Mouse (Mus musculus): ENCODE measurements at regions not wholly inside any gene's neighbourhood (a gene's known extent, or its start where the extent isn't known, plus 50 kb on each side); places are given as distances from the start of the nearest gene placed in this dataset.
"Not testable (repeated sequence)": the region's sequence is repeated elsewhere in the genome, so short reads cannot be mapped to it uniquely, and the experiment has no call there.

- WGBS: 83% methylated on average over 7 of the region's 7 CpGs
- H3K27me3 ChIP-seq (replicated peaks; ENCODE audit: control insufficient read depth, insufficient read depth, low read length): no peaks in the 10 kb centered on the region
- ATAC-seq (replicated peaks; ENCODE audit: low FRiP score, low TSS enrichment, low read depth): no peak
- no peaks in the 10 kb centered on the region for H3K4me1 ChIP-seq (replicated peaks; ENCODE audit: control insufficient read depth, insufficient read depth, low read length)
- DNase-seq (ENCODE audit: low spot score): no peak
- no peak overlapping the region for H3K4me3 ChIP-seq (ENCODE audit: low read depth, low read length)
- no peak overlapping the region for H3K4me2 ChIP-seq (ENCODE audit: low read length)
- H3K9me3 ChIP-seq (ENCODE audit: control insufficient read depth, low read length): no peaks in the 10 kb centered on the region
- no peaks in the 10 kb centered on the region for H3K36me3 ChIP-seq (ENCODE audit: control insufficient read depth, insufficient read depth, low read length)
- no peak overlapping the region for H3K27ac ChIP-seq (ENCODE audit: low read depth)
- H3K9ac ChIP-seq (ENCODE audit: low read length): no peak overlapping the region
These were observed 157.4 kb downstream of the Prdm2 start for GRCm38 (mm10) chr4:143055371-143055770.

- no peaks in the 10 kb centered on the region for H3K36me3 ChIP-seq (ENCODE audit: control insufficient read depth, insufficient read depth, low read length)
- H3K4me2 ChIP-seq (ENCODE audit: low read length): no peak overlapping the region
- ATAC-seq (replicated peaks; ENCODE audit: low FRiP score, low TSS enrichment, low read depth) (no peak), DNase-seq (ENCODE audit: low spot score) (no peak)
- H3K27ac ChIP-seq (ENCODE audit: low read depth): no peak overlapping the region
- 83% methylated on average over 5 of the region's 5 CpGs for WGBS
- H3K27me3 ChIP-seq (replicated peaks; ENCODE audit: control insufficient read depth, insufficient read depth, low read length): no peaks in the 10 kb centered on the region
- H3K9ac ChIP-seq (ENCODE audit: low read length): no peak overlapping the region
- no peak overlapping the region for H3K4me3 ChIP-seq (ENCODE audit: low read depth, low read length)
- no peaks in the 10 kb centered on the region for H3K9me3 ChIP-seq (ENCODE audit: control insufficient read depth, low read length)
- no peaks in the 10 kb centered on the region for H3K4me1 ChIP-seq (replicated peaks; ENCODE audit: control insufficient read depth, insufficient read depth, low read length)
These were observed 159.8 kb downstream of the Prdm2 start for GRCm38 (mm10) chr4:143053029-143053428.

GRCm38 (mm10) chr4:143051205-143051604 is 161.6 kb downstream of the Prdm2 start:
- Histone ChIP-seq H3K9ac (ENCODE audit: low read length) (no peak overlapping the region), H3K36me3 (ENCODE audit: control insufficient read depth, insufficient read depth, low read length) (no peaks in the 10 kb centered on the region), H3K4me2 (ENCODE audit: low read length) (no peak overlapping the region), H3K27me3 (replicated peaks; ENCODE audit: control insufficient read depth, insufficient read depth, low read length) (no peaks in the 10 kb centered on the region), H3K9me3 (ENCODE audit: control insufficient read depth, low read length) (no peaks in the 10 kb centered on the region), H3K4me3 (ENCODE audit: low read depth, low read length) (no peak overlapping the region), H3K27ac (ENCODE audit: low read depth) (no peak overlapping the region), H3K4me1 (replicated peaks; ENCODE audit: control insufficient read depth, insufficient read depth, low read length) (no peaks in the 10 kb centered on the region)
- ATAC-seq (replicated peaks; ENCODE audit: low FRiP score, low TSS enrichment, low read depth) (no peak), DNase-seq (ENCODE audit: low spot score) (no peak)
- WGBS: 78% methylated on average over 1 of the region's 1 CpGs

- H3K27me3 ChIP-seq (replicated peaks; ENCODE audit: control insufficient read depth, insufficient read depth, low read length): no peaks in the 10 kb centered on the region
- no peak overlapping the region for H3K4me3 ChIP-seq (ENCODE audit: low read depth, low read length)
These were observed 167.6 kb downstream of the Prdm2 start for GRCm38 (mm10) chr4:143045245-143045644.

GRCm38 (mm10) chr4:143042806-143043205 is 170.0 kb downstream of the Prdm2 start:
- Histone ChIP-seq H3K27me3 (replicated peaks; ENCODE audit: control insufficient read depth, insufficient read depth, low read length) (no peaks in the 10 kb centered on the region), H3K4me1 (replicated peaks; ENCODE audit: control insufficient read depth, insufficient read depth, low read length) (no peaks in the 10 kb centered on the region), H3K4me2 (ENCODE audit: low read length) (no peak overlapping the region), H3K9me3 (ENCODE audit: control insufficient read depth, low read length) (no peaks in the 10 kb centered on the region), H3K36me3 (ENCODE audit: control insufficient read depth, insufficient read depth, low read length) (no peaks in the 10 kb centered on the region), H3K4me3 (ENCODE audit: low read depth, low read length) (no peak overlapping the region), H3K27ac (ENCODE audit: low read depth) (no peak overlapping the region), H3K9ac (ENCODE audit: low read length) (no peak overlapping the region)
- WGBS: 59% methylated on average over 6 of the region's 6 CpGs
- DNase-seq (ENCODE audit: low spot score): no peak
- no peak for ATAC-seq (replicated peaks; ENCODE audit: low FRiP score, low TSS enrichment, low read depth)

More at GRCm38 (mm10) chr4:143045245-143045644, 167.6 kb downstream of the Prdm2 start:
- no peak for ATAC-seq (replicated peaks; ENCODE audit: low FRiP score, low TSS enrichment, low read depth)
- H3K9me3 ChIP-seq (ENCODE audit: control insufficient read depth, low read length): no peaks in the 10 kb centered on the region
- DNase-seq (ENCODE audit: low spot score): no peak
- H3K9ac ChIP-seq (ENCODE audit: low read length): no peak overlapping the region
- H3K4me2 ChIP-seq (ENCODE audit: low read length): no peak overlapping the region
- 32% methylated on average over 7 of the region's 7 CpGs for WGBS
- no peaks in the 10 kb centered on the region for H3K36me3 ChIP-seq (ENCODE audit: control insufficient read depth, insufficient read depth, low read length)
- H3K4me1 ChIP-seq (replicated peaks; ENCODE audit: control insufficient read depth, insufficient read depth, low read length): no peaks in the 10 kb centered on the region
- H3K27ac ChIP-seq (ENCODE audit: low read depth): no peak overlapping the region

- Histone ChIP-seq H3K4me3 (ENCODE audit: low read depth, low read length) (no peak overlapping the region), H3K9ac (ENCODE audit: low read length) (no peak overlapping the region), H3K4me1 (replicated peaks; ENCODE audit: control insufficient read depth, insufficient read depth, low read length) (no peaks in the 10 kb centered on the region), H3K36me3 (ENCODE audit: control insufficient read depth, insufficient read depth, low read length) (no peaks in the 10 kb centered on the region), H3K27me3 (replicated peaks; ENCODE audit: control insufficient read depth, insufficient read depth, low read length) (no peaks in the 10 kb centered on the region), H3K27ac (ENCODE audit: low read depth) (no peak overlapping the region), H3K4me2 (ENCODE audit: low read length) (no peak overlapping the region), H3K9me3 (ENCODE audit: control insufficient read depth, low read length) (no peaks in the 10 kb centered on the region)
- DNase-seq (ENCODE audit: low spot score): no peak
- no peak for ATAC-seq (replicated peaks; ENCODE audit: low FRiP score, low TSS enrichment, low read depth)
- WGBS: 79% methylated on average over 9 of the region's 9 CpGs
These were observed 174.2 kb downstream of the Prdm2 start for GRCm38 (mm10) chr4:143038626-143039025.

- Histone ChIP-seq H3K9me3 (ENCODE audit: control insufficient read depth, low read length) (no peaks in the 10 kb centered on the region), H3K4me1 (replicated peaks; ENCODE audit: control insufficient read depth, insufficient read depth, low read length) (no peaks in the 10 kb centered on the region), H3K27me3 (replicated peaks; ENCODE audit: control insufficient read depth, insufficient read depth, low read length) (no peaks in the 10 kb centered on the region), H3K9ac (ENCODE audit: low read length) (no peak overlapping the region), H3K36me3 (ENCODE audit: control insufficient read depth, insufficient read depth, low read length) (no peaks in the 10 kb centered on the region), H3K27ac (ENCODE audit: low read depth) (no peak overlapping the region), H3K4me2 (ENCODE audit: low read length) (no peak overlapping the region), H3K4me3 (ENCODE audit: low read depth, low read length) (no peak overlapping the region)
- 75% methylated on average over 4 of the region's 4 CpGs for WGBS
- no peak for DNase-seq (ENCODE audit: low spot score)
- no peak for ATAC-seq (replicated peaks; ENCODE audit: low FRiP score, low TSS enrichment, low read depth)
These were observed 176.1 kb downstream of the Prdm2 start for GRCm38 (mm10) chr4:143036704-143037103.

- not testable (repeated sequence) for H3K9ac ChIP-seq (ENCODE audit: low read length); H3K36me3 ChIP-seq (ENCODE audit: control insufficient read depth, insufficient read depth, low read length); H3K9me3 ChIP-seq (ENCODE audit: control insufficient read depth, low read length); H3K4me1 ChIP-seq (replicated peaks; ENCODE audit: control insufficient read depth, insufficient read depth, low read length); H3K4me3 ChIP-seq (ENCODE audit: low read depth, low read length); H3K27ac ChIP-seq (ENCODE audit: low read depth); ATAC-seq (replicated peaks; ENCODE audit: low FRiP score, low TSS enrichment, low read depth); H3K4me2 ChIP-seq (ENCODE audit: low read length); DNase-seq (ENCODE audit: low spot score); H3K27me3 ChIP-seq (replicated peaks; ENCODE audit: control insufficient read depth, insufficient read depth, low read length)
- WGBS: 59% methylated on average over 2 of the region's 2 CpGs
These were observed 177.7 kb downstream of the Prdm2 start for GRCm38 (mm10) chr4:143035089-143035488.

GRCm38 (mm10) chr4:143034324-143034723 is 178.5 kb downstream of the Prdm2 start:
- not testable (repeated sequence) for ATAC-seq (replicated peaks; ENCODE audit: low FRiP score, low TSS enrichment, low read depth); H3K9ac ChIP-seq (ENCODE audit: low read length); DNase-seq (ENCODE audit: low spot score); H3K4me1 ChIP-seq (replicated peaks; ENCODE audit: control insufficient read depth, insufficient read depth, low read length); H3K9me3 ChIP-seq (ENCODE audit: control insufficient read depth, low read length); H3K27ac ChIP-seq (ENCODE audit: low read depth); H3K4me3 ChIP-seq (ENCODE audit: low read depth, low read length); H3K36me3 ChIP-seq (ENCODE audit: control insufficient read depth, insufficient read depth, low read length); H3K4me2 ChIP-seq (ENCODE audit: low read length); H3K27me3 ChIP-seq (replicated peaks; ENCODE audit: control insufficient read depth, insufficient read depth, low read length)
- WGBS: 83% methylated on average over 2 of the region's 2 CpGs
